Mouse (Mus musculus) natural killer cell, adult 2 months (primary cell): Measurements from ENCODE around the gene Atp8b4.
"Not testable (repeated sequence)": the region's sequence is repeated elsewhere in the genome, so short reads cannot be mapped to it uniquely, and the experiment has no call there.

Experiments
- DNase-seq, 2 experiments: peaks; one replicate each; pipeline ENCODE4 v3.0.0; 2022; ENCODE audit warnings: low spot score in 2 of 2

Gene Atp8b4

GRCm38 (mm10) chr2:126495832-126496695 is 4.4 kb downstream of the Atp8b4 start:
- DNase-seq, result peak; percentile 34 to 48

GRCm38 (mm10) chr2:126495230-126495629 is 5.2 kb downstream of the Atp8b4 start:
- no peak for DNase-seq

GRCm38 (mm10) chr2:126493306-126493705 is 7.2 kb downstream of the Atp8b4 start:
- DNase-seq, result no peak

- DNase-seq, result no peak
Measured at GRCm38 (mm10) chr2:126492713-126493112, 7.8 kb downstream of the Atp8b4 start.

- DNase-seq, result no peak
Measured at GRCm38 (mm10) chr2:126491446-126491845, 9.0 kb downstream of the Atp8b4 start.

GRCm38 (mm10) chr2:126490573-126490972 is 9.9 kb downstream of the Atp8b4 start:
- DNase-seq, result no peak

- DNase-seq, result no peak
Measured at GRCm38 (mm10) chr2:126485262-126486017, 15.0 kb downstream of the Atp8b4 start.

GRCm38 (mm10) chr2:126483337-126483736 is 17.1 kb downstream of the Atp8b4 start:
- no peak for DNase-seq

GRCm38 (mm10) chr2:126477556-126477955 is 22.9 kb downstream of the Atp8b4 start:
- no peak for DNase-seq

- no peak for DNase-seq
Measured at GRCm38 (mm10) chr2:126475681-126476410, 24.6 kb downstream of the Atp8b4 start.

- peak; percentile 34 to 58 for DNase-seq
Measured at GRCm38 (mm10) chr2:126474019-126474418, 26.5 kb downstream of the Atp8b4 start.

GRCm38 (mm10) chr2:126472836-126473235 is 27.6 kb downstream of the Atp8b4 start:
- DNase-seq, result no peak

GRCm38 (mm10) chr2:126467790-126468189 is 32.7 kb downstream of the Atp8b4 start:
- DNase-seq, result peak; percentile 56 to 74

GRCm38 (mm10) chr2:126466391-126467134 is 33.9 kb downstream of the Atp8b4 start:
- DNase-seq, result peak; percentile 37 to 44

GRCm38 (mm10) chr2:126458661-126459060 is 41.8 kb downstream of the Atp8b4 start:
- DNase-seq, result no peak

- not testable (repeated sequence) for DNase-seq
Measured at GRCm38 (mm10) chr2:126457759-126458158, 42.7 kb downstream of the Atp8b4 start.

GRCm38 (mm10) chr2:126450937-126451302 is 49.6 kb downstream of the Atp8b4 start:
- no peak for DNase-seq

- DNase-seq, result no peak
Measured at GRCm38 (mm10) chr2:126450210-126450936, 50.1 kb downstream of the Atp8b4 start.

GRCm38 (mm10) chr2:126445039-126445438 is 55.4 kb downstream of the Atp8b4 start:
- no peak for DNase-seq

GRCm38 (mm10) chr2:126441586-126441985 is 58.9 kb downstream of the Atp8b4 start:
- no peak for DNase-seq

- no peak for DNase-seq
Measured at GRCm38 (mm10) chr2:126434712-126435111, 65.8 kb downstream of the Atp8b4 start.
